Mouse (Mus musculus) lung, postnatal 0 days (tissue): ENCODE results near the gene Cc2d2b.

Source experiments
- CTCF ChIP-seq: IDR thresholded peaks from 2 replicates; pipeline ENCODE4 v1.5.1; 2016; ENCODE audit warnings: antibody characterized with exemption, mild to moderate bottlenecking
- EP300 ChIP-seq: IDR thresholded peaks from 2 replicates; pipeline ENCODE4 v1.6.1; 2016; ENCODE audit warnings: antibody characterized with exemption, mild to moderate bottlenecking, control low read depth

DNA sequence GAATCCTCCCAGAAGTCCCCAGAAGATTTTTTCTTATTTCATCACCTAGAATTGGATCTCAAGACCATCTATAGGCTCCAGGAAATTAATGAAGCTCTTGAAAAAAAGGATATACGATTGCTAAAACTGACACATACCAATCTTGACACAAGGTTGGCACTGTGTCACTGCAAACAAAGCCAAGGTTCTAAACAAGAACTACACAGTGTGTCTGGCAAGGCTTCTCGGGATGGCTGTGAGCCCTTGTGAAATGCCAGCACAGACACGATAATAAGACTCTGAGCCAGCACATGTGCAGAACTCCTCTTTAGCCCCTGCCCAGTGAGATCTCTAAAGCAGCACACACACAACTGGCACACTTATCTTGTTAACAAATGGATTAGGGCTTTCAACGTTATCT lies 111.0 kb downstream of the Cc2d2b start:
- TF ChIP-seq CTCF = no peak
- TF ChIP-seq EP300 = no peak
